Mouse (Mus musculus): ENCODE results near the gene Trpm8.

The Trpm8 gene

DNA sequence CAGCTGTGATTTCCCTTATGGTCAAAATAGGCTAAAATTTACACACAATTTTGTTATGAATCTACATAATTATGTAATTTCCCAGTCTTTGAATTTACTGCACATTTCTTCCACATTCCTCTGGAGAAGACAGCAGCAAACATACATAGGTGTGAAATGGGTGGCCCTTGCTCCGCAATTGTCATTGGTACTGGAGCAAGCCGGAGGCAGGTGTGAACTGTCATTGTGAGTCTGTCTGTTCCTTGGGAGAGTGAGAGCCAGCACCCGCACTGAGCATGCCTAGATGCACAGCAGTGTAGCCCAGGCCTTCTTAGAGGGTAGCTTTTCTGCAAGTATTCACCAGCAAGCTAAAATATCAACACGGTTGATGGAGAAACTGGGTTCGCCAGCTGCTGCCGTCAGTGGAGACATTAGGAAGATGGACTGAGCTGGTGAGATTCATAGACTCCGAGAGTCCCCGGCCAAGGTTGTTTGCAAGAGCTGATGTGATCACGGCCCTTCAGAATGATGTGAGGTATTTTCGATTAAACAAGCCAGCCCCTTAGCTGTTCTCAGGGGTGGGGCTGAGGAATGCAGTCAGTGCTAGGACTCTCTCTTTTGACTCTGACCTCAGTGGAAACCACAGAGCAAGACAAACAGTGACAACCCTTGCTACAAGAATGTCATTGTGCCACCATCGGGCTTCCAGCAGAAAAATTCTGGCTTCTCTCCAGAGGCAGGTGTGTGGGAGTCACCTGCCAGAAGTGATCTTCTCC lies 150.7 kb downstream of the Trpm8 start:
- in situ Hi-C loops (cut with MboI, MseI): no loop called here

DNA sequence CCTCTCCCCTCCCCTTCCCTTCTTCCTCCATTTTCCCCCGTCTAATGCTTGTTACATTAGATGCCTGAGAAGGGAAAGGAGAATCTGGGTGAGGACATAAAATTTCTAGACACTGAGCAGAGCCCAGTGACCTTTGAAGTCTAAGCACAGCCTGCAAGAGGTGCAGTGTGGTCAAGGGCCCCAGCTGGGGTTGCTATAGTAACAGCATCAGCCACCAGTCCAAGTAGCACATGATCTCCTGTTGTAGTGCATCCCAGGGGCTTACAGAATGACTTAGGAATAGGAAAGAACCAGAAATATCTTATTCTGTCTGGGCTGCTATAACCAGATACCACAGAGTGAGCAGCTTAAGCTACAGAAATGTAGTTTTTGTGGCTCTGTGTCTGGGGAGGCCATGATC lies 152.0 kb downstream of the Trpm8 start:
- in situ Hi-C loops (cut with MboI, MseI): no loop called here

DNA sequence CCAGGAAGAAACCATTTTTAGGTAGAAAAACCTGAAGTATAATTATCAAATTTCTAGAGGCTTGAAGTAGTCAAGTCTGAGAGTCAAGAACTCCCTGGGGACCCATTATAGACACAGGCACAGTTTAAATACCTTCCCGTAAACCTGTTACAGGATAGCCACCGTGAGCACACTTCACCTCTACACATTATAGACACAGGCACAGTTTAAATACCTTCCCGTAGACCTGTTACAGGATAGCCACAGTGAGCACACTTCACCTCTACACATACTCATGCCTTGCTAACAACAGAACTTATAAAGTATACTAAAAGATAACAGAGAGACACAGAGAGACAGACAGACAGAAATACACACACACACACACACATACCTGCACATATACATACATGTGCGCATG lies 153.8 kb downstream of the Trpm8 start:
- in situ Hi-C loops (cut with MboI, MseI): no loop called here

DNA sequence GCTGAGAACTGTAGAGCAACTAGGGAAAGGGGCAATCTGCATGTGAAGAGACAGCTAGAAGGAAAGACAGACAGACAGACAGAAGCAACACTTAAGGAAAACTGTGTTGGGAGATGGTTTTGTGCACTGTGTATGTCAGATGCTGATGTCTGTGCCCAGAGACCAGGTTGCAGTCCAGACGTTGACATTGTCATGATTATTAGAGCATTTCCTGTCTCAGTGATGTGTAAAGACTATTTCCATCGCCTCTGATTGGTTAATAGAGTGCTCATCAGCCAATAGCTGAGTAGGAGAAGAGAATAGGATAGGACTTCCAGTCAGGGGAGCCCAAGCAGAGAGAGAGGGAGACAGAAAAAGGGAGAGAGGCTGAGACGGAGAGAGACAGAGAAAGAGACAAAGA lies 155.1 kb downstream of the Trpm8 start:
- in situ Hi-C loops (cut with MboI, MseI): no loop called here

DNA sequence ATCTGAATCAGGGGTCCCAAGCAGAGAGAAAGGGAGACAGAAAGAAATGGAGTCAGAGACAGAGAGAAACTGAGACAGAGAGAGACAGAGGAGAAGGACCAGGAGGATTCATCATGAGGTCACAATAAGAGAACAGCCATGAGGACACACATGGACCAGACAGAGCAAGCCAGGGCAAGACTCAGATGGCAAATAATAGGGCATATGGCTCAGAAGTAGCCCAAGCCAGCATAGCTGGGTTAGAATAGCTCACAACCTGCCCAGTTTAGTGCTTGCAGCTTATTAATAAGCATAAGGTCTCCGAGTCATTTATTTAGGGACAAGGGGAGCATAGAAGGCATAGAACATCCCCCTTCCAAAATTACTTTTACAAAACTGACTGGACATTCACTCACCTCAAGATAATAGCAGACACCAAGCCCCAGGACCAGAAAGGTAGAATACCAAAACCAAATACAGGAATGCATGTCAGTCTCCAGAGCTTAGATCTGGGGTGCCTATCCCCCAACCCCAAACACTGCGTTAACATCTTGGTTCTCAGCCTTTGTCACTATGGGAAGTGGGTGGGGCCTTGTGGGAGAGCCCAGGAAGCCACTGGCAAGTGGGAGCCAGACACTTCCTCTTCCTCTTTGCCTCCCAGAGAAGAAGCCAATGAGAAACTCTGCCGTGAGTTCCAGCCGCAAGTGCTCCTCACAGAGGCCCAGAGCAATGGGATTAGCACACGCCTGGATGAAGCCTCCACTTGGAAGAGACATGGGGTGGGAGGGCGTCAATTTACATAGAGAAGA lies 155.8 kb downstream of the Trpm8 start:
- in situ Hi-C loops (cut with MboI, MseI): no loop called here

DNA sequence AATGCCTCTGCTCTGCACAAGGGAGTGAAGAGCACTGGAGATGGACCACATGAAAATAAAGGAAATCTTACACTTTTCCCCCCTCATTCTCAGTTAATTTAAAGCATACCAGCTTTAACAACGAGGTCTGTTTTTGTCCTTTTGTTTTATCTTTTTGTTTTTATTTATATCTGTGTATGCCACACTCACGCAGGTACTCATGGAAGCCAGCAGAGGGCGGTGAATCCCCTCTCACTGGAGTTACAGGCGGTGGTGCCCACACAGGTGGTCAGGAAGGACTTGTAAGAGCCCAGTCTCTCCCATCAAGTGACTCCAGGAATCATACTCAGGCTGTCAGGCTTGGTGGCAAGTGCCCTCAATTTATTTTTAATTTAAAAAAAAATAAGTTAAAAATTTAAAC lies 156.6 kb downstream of the Trpm8 start:
- in situ Hi-C loops (cut with MboI, MseI): no loop called here

DNA sequence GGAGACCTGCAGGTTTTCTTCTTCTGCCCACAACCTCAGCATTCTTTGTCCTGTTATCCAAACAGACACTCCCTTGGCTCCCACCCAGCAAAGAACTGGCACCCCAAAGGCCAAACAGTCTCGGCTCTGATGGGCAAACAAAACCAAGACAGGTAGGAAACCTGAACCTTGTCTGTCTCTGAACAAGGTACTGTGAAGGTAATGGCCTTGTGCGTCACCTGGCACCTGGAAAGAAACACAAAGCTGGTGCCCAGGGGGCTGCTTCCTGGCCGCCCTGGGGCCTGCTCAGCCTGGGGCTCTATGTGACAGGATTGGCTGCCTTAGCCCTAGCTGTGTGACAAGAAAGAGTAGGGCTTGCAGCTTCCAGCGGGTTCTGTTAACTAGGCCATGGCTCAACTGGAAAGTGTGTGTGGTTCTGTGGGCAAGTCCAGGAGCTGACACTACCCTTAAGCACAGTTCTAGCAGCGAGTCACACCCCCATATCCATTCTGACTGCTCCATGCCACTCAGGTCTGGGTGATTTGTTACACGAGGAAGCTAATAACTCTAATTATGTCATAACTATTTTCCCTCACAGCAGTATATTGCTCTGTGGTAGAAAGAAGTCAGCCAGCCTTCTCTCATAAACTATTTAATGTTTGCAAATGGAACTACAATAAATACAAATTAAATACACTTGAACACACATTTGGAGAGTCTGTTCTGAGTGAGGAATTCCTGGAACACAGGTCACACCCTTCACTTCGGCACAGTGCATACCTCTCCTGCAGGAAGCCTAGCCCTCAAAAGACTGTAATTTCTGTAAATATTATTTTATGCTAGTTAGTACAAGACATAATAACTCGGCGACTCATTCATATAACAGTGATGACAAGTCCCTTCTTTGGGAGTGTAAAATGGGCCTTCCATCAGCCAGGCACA lies 160.0 kb downstream of the Trpm8 start:
- in situ Hi-C loops (cut with MboI, MseI): no loop called here

Data from T-helper 1 cell (primary cell).